Mouse (Mus musculus): ENCODE results near the gene Ntrk2.

DNA sequence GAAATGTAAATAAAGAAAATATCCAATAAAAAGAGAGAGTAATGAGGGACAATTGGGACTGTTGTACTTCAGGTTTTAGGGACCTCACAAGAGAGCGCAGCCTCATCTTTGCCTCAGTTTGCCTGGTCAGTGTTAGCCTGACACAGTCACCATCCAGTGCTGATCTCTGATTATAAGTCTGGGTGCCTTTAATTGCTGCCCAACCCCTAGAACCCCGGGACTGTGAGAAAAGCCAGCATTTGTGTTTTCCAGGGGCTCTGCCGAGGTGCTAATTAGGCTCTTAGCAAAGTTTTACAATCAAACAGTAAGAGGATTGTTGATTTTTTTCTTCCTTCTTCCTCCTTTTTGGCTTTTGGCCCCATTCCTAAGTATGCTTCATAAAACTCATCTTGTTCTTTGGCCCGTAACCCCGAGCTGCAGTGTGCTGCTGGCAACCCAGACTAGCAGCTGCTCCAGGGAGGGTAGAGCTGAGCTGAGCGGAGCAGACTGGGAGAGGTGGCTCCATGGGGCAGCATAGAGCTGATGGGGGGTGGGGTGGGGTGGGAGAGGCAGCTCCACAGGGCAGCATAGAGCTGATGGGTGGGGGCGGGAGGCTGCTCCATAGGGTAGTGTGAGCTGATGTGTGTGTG lies 34.5 kb downstream of the Ntrk2 start:
- TF ChIP-seq POLR2A (IDR thresholded peaks at IDR 0.05; ENCODE audit: insufficient read depth, low read depth, low read length), result no peak
- no peak for TF ChIP-seq CTCF (IDR thresholded peaks at IDR 0.05; ENCODE audit: insufficient read depth, low read depth, low read length)

Data from olfactory bulb, adult 2 months (tissue).